Mouse (Mus musculus): ENCODE results near the gene Lypd5. TPM values are rescaled to one million over a fixed set of nuclear protein-coding genes. Genes with fewer than 3 reads are reported as not detected.

Lypd5 gene
- polyA plus RNA-seq, 1 experiment from 2014 or later: 11.6 TPM

GRCm38 (mm10) chr7:24389516-24390187 lies 40.7 kb downstream of the Lypd5 start:
- H3K36me3 ChIP-seq (ENCODE audit: control insufficient read depth, insufficient read depth, low read length): no peaks in the 10 kb centered on the region
- peaks cover 10% of the 10 kb centered on the region; the same call in 1 of the 2 replicates for H3K4me1 ChIP-seq (ENCODE audit: control insufficient read depth, insufficient read depth, low read length)
- no peak overlapping the region for H3K9ac ChIP-seq (ENCODE audit: low read length)
- no peak for ATAC-seq (ENCODE audit: insufficient read depth, low FRiP score)
- H3K4me3 ChIP-seq (replicated peaks; ENCODE audit: low read length): no peak overlapping the region
- WGBS: 51% methylated on average over 13 of the region's 13 CpGs
- no peaks in the 10 kb centered on the region for H3K9me3 ChIP-seq (replicated peaks; ENCODE audit: control insufficient read depth, low read length)
- no peaks in the 10 kb centered on the region for H3K27me3 ChIP-seq (ENCODE audit: control insufficient read depth, insufficient read depth, low read length)
- H3K27ac ChIP-seq (ENCODE audit: low read length): peak overlapping the region; percentile 68; the same call in 1 of the 2 replicates
- no peak overlapping the region for H3K4me2 ChIP-seq (ENCODE audit: low read depth, low read length)

GRCm38 (mm10) chr7:24390512-24390911 lies 41.5 kb downstream of the Lypd5 start:
- no peaks in the 10 kb centered on the region for H3K27me3 ChIP-seq (ENCODE audit: control insufficient read depth, insufficient read depth, low read length)
- H3K36me3 ChIP-seq (ENCODE audit: control insufficient read depth, insufficient read depth, low read length): no peaks in the 10 kb centered on the region
- no peak for ATAC-seq (ENCODE audit: insufficient read depth, low FRiP score)
- H3K9ac ChIP-seq (ENCODE audit: low read length): no peak overlapping the region
- peak overlapping the region; percentile 68 for H3K27ac ChIP-seq (ENCODE audit: low read length)
- no peak overlapping the region for H3K4me3 ChIP-seq (replicated peaks; ENCODE audit: low read length)
- peaks cover 10% of the 10 kb centered on the region; the same call in 1 of the 2 replicates for H3K4me1 ChIP-seq (ENCODE audit: control insufficient read depth, insufficient read depth, low read length)
- H3K4me2 ChIP-seq (ENCODE audit: low read depth, low read length): no peak overlapping the region
- no peaks in the 10 kb centered on the region for H3K9me3 ChIP-seq (replicated peaks; ENCODE audit: control insufficient read depth, low read length)
- 41% methylated on average over 7 of the region's 7 CpGs for WGBS

DNA sequence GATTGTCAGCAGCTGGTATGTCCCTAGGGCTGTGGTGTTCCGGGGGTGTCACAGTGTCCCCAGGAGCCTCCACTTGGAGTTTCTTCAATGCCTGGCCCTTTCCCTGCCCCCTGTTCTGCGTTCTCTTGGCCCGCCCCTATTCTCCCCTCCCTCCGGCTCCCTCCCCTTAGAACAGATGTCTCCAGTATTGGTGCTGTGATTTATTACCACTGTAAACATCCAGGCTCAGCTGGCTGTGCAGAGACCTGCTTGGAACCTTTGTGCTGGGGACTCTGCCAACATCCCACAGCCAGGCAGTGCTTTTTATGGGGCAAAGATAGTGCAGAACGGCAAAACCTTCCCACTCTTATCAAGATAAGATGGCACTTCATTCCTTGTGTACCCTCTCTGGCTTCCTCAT lies 42.1 kb downstream of the Lypd5 start:
- H3K27ac ChIP-seq (ENCODE audit: low read length): peak overlapping the region; percentile 50
- WGBS: 6% methylated on average over 5 of the region's 5 CpGs
- no peaks in the 10 kb centered on the region for H3K9me3 ChIP-seq (replicated peaks; ENCODE audit: control insufficient read depth, low read length)
- H3K4me1 ChIP-seq (ENCODE audit: control insufficient read depth, insufficient read depth, low read length): peaks cover 10% of the 10 kb centered on the region; the same call in 1 of the 2 replicates
- peak overlapping the region; percentile 26; the same call in 1 of the 2 replicates for H3K4me3 ChIP-seq (replicated peaks; ENCODE audit: low read length)
- no peaks in the 10 kb centered on the region for H3K36me3 ChIP-seq (ENCODE audit: control insufficient read depth, insufficient read depth, low read length)
- ATAC-seq (ENCODE audit: insufficient read depth, low FRiP score): peak; percentile 87
- 0 out of 2 replicates have a peak overlapping the region, but pooled peaks have one; percentile 59 for H3K9ac ChIP-seq (ENCODE audit: low read length)
- H3K27me3 ChIP-seq (ENCODE audit: control insufficient read depth, insufficient read depth, low read length): no peaks in the 10 kb centered on the region
- peak overlapping the region; percentile 44 for H3K4me2 ChIP-seq (ENCODE audit: low read depth, low read length)

GRCm38 (mm10) chr7:24391687-24392086 lies 42.7 kb downstream of the Lypd5 start:
- H3K9ac ChIP-seq (ENCODE audit: low read length): no peak overlapping the region
- no peak for ATAC-seq (ENCODE audit: insufficient read depth, low FRiP score)

DNA sequence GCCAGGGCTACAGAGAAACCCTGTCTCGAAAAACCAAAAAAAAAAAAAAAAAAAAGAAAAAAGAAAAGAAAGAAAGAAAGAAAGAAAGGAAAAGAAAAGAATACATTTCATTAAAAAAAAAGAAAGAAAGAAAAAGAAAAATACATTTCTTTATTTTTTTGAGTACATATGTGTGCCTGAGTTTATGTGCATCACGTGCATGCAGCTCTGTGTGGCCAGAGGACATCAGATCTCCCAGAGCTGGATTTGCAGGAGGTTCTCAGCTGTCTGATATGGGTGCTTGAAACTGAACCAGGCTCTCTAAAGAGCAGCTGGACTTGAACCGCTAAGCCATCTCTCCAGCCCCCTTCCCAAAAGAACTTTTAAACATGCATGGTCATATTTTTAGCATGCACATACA lies 45.1 kb downstream of the Lypd5 start:
- WGBS: 82% methylated on average over 2 of the region's 3 CpGs
- H3K27ac ChIP-seq (ENCODE audit: low read length): no peak overlapping the region

More at GRCm38 (mm10) chr7:24391687-24392086, 42.7 kb downstream of the Lypd5 start:
- Histone ChIP-seq H3K9me3 (replicated peaks; ENCODE audit: control insufficient read depth, low read length) (no peaks in the 10 kb centered on the region), H3K36me3 (ENCODE audit: control insufficient read depth, insufficient read depth, low read length) (no peaks in the 10 kb centered on the region), H3K27ac (ENCODE audit: low read length) (peak overlapping the region; percentile 50), H3K4me2 (ENCODE audit: low read depth, low read length) (peak overlapping the region; percentile 44; the same call in 1 of the 2 replicates), H3K4me1 (ENCODE audit: control insufficient read depth, insufficient read depth, low read length) (peaks cover 10% of the 10 kb centered on the region; the same call in 1 of the 2 replicates), H3K4me3 (replicated peaks; ENCODE audit: low read length) (no peak overlapping the region), H3K27me3 (ENCODE audit: control insufficient read depth, insufficient read depth, low read length) (no peaks in the 10 kb centered on the region)
- whole genome bisulfite sequencing: 70% methylated on average over 2 of the region's 2 CpGs

GRCm38 (mm10) chr7:24394475-24395161 lies 45.6 kb downstream of the Lypd5 start:
- Histone ChIP-seq H3K27me3 (ENCODE audit: control insufficient read depth, insufficient read depth, low read length) (no peaks in the 10 kb centered on the region), H3K4me3 (replicated peaks; ENCODE audit: low read length) (no peak overlapping the region), H3K4me1 (ENCODE audit: control insufficient read depth, insufficient read depth, low read length) (peaks cover 13% of the 10 kb centered on the region), H3K27ac (ENCODE audit: low read length) (no peak overlapping the region), H3K9me3 (replicated peaks; ENCODE audit: control insufficient read depth, low read length) (no peaks in the 10 kb centered on the region), H3K9ac (ENCODE audit: low read length) (no peak overlapping the region), H3K36me3 (ENCODE audit: control insufficient read depth, insufficient read depth, low read length) (no peaks in the 10 kb centered on the region), H3K4me2 (ENCODE audit: low read depth, low read length) (no peak overlapping the region)
- no peak for ATAC-seq (ENCODE audit: insufficient read depth, low FRiP score)
- 62% methylated on average over 15 of the region's 15 CpGs for WGBS

More for the DNA sequence above, 45.1 kb downstream of the Lypd5 start:
- H3K36me3 ChIP-seq (ENCODE audit: control insufficient read depth, insufficient read depth, low read length): no peaks in the 10 kb centered on the region
- H3K4me1 ChIP-seq (ENCODE audit: control insufficient read depth, insufficient read depth, low read length): peaks cover 12% of the 10 kb centered on the region
- H3K9ac ChIP-seq (ENCODE audit: low read length): no peak overlapping the region
- ATAC-seq (ENCODE audit: insufficient read depth, low FRiP score): no peak
- H3K9me3 ChIP-seq (replicated peaks; ENCODE audit: control insufficient read depth, low read length): no peaks in the 10 kb centered on the region
- no peaks in the 10 kb centered on the region for H3K27me3 ChIP-seq (ENCODE audit: control insufficient read depth, insufficient read depth, low read length)
- H3K4me2 ChIP-seq (ENCODE audit: low read depth, low read length): no peak overlapping the region
- no peak overlapping the region for H3K4me3 ChIP-seq (replicated peaks; ENCODE audit: low read length)

GRCm38 (mm10) chr7:24396832-24397231 lies 47.8 kb downstream of the Lypd5 start:
- no peak for ATAC-seq (ENCODE audit: insufficient read depth, low FRiP score)
- peaks cover 10% of the 10 kb centered on the region for H3K4me1 ChIP-seq (ENCODE audit: control insufficient read depth, insufficient read depth, low read length)
- no peaks in the 10 kb centered on the region for H3K36me3 ChIP-seq (ENCODE audit: control insufficient read depth, insufficient read depth, low read length)
- H3K27ac ChIP-seq (ENCODE audit: low read length): no peak overlapping the region
- 59% methylated on average over 11 of the region's 11 CpGs for WGBS
- no peaks in the 10 kb centered on the region for H3K9me3 ChIP-seq (replicated peaks; ENCODE audit: control insufficient read depth, low read length)
- no peaks in the 10 kb centered on the region for H3K27me3 ChIP-seq (ENCODE audit: control insufficient read depth, insufficient read depth, low read length)
- H3K4me3 ChIP-seq (replicated peaks; ENCODE audit: low read length): no peak overlapping the region
- H3K9ac ChIP-seq (ENCODE audit: low read length): no peak overlapping the region
- H3K4me2 ChIP-seq (ENCODE audit: low read depth, low read length): no peak overlapping the region

GRCm38 (mm10) chr7:24398364-24398913 lies 49.4 kb downstream of the Lypd5 start:
- Histone ChIP-seq H3K27me3 (ENCODE audit: control insufficient read depth, insufficient read depth, low read length) (no peaks in the 10 kb centered on the region), H3K4me2 (ENCODE audit: low read depth, low read length) (no peak overlapping the region), H3K36me3 (ENCODE audit: control insufficient read depth, insufficient read depth, low read length) (peaks cover 7% of the 10 kb centered on the region; the same call in 1 of the 2 replicates), H3K9me3 (replicated peaks; ENCODE audit: control insufficient read depth, low read length) (peaks cover 4% of the 10 kb centered on the region; the same call in 1 of the 2 replicates), H3K4me1 (ENCODE audit: control insufficient read depth, insufficient read depth, low read length) (peaks cover 10% of the 10 kb centered on the region), H3K27ac (ENCODE audit: low read length) (no peak overlapping the region), H3K4me3 (replicated peaks; ENCODE audit: low read length) (no peak overlapping the region), H3K9ac (ENCODE audit: low read length) (no peak overlapping the region)
- ATAC-seq (ENCODE audit: insufficient read depth, low FRiP score): no peak
- WGBS: 94% methylated on average over 8 of the region's 8 CpGs
